Mouse (Mus musculus) left cerebral cortex, postnatal 25 days (tissue): ENCODE data around the gene 5330417C22Rik. TPM values are rescaled to one million over a fixed set of nuclear protein-coding genes. Genes with fewer than 3 reads are reported as not detected.
A peak's percentile ranks its signal among the peaks of the same experiment; 100 is the strongest.

Experiments
- DNase-seq, 2 experiments: peaks; one replicate each; pipeline ENCODE4 v3.0.0; 2022; ENCODE audit warnings: low spot score in 2 of 2, mixed read lengths in 1 of 2
- intact Hi-C: fragments of 180-260 bp; cut with DNase I; formaldehyde crosslinking; loops from one replicate; pipeline ENCODE4 v1.15.1; 2025
- microRNA-seq, 2 experiments: library from miRNA; unstranded; fragments of <30 nt; microRNA quantifications; one replicate each; pipeline ENCODE4 v1.2.0; 2022
- total RNA-seq, 2 experiments: library from RNA; stranded (reverse); gene quantifications; 2 replicates each; pipeline ENCODE4 v1.2.3; 2021

5330417C22Rik gene
- total RNA-seq, 2 experiments from 2014 or later, result 28.2 to 36.0 TPM

GRCm38 (mm10) chr3:108424944-108425623, 111.3 kb downstream of the 5330417C22Rik start:
- intact Hi-C loops, result no loop called here
- DNase-seq, result no peak

DNA sequence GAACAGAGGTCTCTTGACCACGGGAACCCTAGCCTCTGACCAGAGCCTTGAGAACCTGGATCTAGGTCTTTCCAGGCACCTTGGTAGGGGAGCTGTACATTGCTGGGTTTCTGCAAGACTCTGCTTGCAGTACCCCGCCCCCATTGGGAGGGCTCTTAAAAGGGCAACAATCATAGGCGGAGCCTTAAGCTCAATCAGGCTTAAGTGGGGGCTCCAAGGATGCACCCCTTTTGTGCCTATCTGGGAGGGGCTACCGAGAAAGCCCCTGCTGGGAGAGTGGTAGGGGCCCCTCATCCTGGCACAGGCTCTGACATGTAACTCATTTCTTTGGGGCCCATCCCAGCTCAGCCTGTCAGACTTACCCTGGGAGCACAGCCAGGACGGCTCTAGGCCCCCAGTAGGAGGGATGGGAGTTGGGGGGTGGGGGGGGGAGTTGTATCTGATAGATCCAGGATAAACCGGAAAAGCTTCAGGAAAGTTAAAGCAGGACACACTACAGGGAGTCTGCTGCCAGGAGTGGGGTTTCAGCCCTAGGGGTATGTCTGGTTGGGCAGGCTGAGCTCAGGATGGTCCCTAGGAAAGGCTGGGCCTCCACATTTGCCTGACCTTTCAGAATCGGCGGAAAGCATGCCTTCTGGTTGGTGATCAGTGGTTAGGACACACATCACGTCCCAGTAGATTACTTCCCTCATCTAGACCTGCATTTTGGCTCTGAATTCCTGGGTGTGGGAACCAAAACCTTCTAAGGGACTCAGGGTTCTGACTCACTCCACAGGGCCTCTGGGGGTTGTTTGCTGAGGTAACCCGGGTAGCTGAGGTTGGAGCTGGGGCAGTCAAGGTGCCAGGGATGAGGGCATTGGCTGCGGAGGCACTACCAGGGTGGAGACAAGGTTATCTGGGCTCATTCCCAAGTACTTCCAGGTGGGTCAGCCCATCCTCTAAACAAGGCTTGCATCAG, 112.2 kb downstream of the 5330417C22Rik start:
- intact Hi-C loops, result no loop called here
- peak; percentile 71 to 74 for DNase-seq

- intact Hi-C loops, result no loop called here
- DNase-seq, result peak in 1 of 2 experiments; percentile 64
Measured at GRCm38 (mm10) chr3:108423006-108423405, 113.3 kb downstream of the 5330417C22Rik start.

GRCm38 (mm10) chr3:108415831-108416223, 120.5 kb downstream of the 5330417C22Rik start:
- intact Hi-C loops, result no loop called here
- DNase-seq, result peak; percentile 88

GRCm38 (mm10) chr3:108414857-108415830, 121.2 kb downstream of the 5330417C22Rik start, which contains the start of gene Celsr2:
TSS of gene Celsr2 (minus strand) at chr3:108415552.
- DNase-seq, result peak; percentile 50 to 55
- intact Hi-C loops, result no loop called here

GRCm38 (mm10) chr3:108413634-108414360, 122.5 kb downstream of the 5330417C22Rik start:
- intact Hi-C loops, result no loop called here
- DNase-seq, result no peak

GRCm38 (mm10) chr3:108411754-108412121, 124.6 kb downstream of the 5330417C22Rik start:
- DNase-seq, result peak; percentile 36 to 64
- intact Hi-C loops, result no loop called here

- DNase-seq, result no peak
- intact Hi-C loops, result no loop called here
Measured at GRCm38 (mm10) chr3:108411026-108411753, 125.1 kb downstream of the 5330417C22Rik start.

GRCm38 (mm10) chr3:108410359-108410714, 126.0 kb downstream of the 5330417C22Rik start:
- intact Hi-C loops, result no loop called here
- DNase-seq, result no peak

DNA sequence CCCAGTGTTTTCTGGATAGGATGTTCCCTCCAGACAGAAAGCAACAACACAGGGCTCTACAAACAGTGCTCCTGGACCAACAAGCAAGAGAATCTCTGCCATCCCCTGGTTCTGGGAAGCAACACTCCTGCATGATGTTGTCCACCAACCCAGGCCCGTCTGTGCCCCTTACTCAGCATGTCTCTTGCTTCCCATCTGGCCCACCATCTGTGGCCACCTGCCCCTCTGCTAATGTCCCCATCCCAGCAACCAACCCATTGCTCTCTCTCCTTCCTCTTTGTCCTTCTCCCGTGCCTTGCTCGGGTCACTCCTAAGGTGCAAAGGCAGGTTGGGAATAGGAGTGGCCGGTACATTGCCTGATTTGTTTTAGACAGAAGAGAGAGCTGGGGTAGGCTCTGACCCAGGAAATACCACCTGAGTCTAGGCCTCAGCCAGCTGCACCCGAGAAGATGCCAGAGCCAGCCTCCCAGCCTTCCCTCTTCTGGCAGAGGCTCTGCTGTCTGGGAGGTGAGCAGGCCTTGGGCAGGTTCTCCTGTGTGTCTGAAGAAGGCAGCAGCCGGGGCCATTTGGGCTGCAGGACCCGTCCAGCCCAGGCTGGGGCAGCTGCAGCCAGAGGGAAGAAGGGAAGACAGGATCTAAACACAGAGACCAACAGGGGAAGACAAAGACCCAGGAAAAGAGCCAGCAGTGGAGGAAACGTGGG, 126.5 kb downstream of the 5330417C22Rik start:
- DNase-seq, result no peak
- intact Hi-C loops, result loop anchor here (5.0 kb wide), 1 partner anchor 142 kb away; no protein-coding TSS in a partner anchor

DNA sequence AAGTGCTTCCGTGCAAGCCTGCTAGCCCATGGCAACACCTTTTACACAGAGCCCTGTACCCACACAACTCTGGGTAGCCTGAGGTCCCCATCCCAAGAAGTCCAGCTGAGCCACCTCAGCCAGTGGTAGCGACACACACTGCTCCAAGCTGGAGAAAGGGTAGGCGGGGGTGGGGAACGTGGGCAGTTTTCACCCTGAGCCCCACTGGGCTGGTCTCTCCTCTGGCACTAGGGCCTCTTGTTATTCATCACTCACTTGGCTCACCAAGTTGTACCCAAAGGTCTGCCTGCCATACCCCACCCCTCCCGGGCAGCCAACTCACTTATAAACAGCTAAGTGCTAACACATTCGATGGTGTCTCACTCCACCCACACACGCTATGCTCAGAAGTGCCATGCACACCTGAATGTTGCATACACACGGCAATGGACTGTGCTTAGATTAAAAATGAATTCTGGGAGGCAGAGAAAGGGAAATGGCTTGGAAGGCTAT, 127.8 kb downstream of the 5330417C22Rik start:
- intact Hi-C loops, result loop anchor here (5.0 kb wide), 1 partner anchor 144 kb away; no protein-coding TSS in a partner anchor
- DNase-seq, result no peak

GRCm38 (mm10) chr3:108406306-108406885, 129.9 kb downstream of the 5330417C22Rik start:
- intact Hi-C loops, result loop anchor here (5.0 kb wide), 1 partner anchor 146 kb away; no protein-coding TSS in a partner anchor
- DNase-seq, result peak; percentile 63 to 76

Small RNA genes within 50 kb of the gene (microRNA-seq; reads per million reads assigned to microRNA genes)
- gene Gm22860, result 0 reads per million in 2 experiments

Other genes with a start within 250 kb of the 5330417C22Rik start
- gene Mybphl, start 171.6 kb downstream of the 5330417C22Rik start, total RNA-seq, result under 1 TPM; 0.25 to 0.85 TPM
- gene Psrc1, start 152.7 kb downstream of the 5330417C22Rik start, total RNA-seq, result 10 to 100 TPM; 12.9 to 18.6 TPM
- gene Celsr2, start 121.0 kb downstream of the 5330417C22Rik start, total RNA-seq, result 100 to 1,000 TPM; 160 to 168 TPM
- 100 to 1,000 TPM; 207 to 212 TPM for gene Sars, start 91.3 kb downstream of the 5330417C22Rik start, total RNA-seq
- gene 1700013F07Rik, start 2.4 kb downstream of the 5330417C22Rik start, total RNA-seq, result 1 to 10 TPM in 1 of 2 experiments, under 1 TPM in 1; 0.92 to 1.6 TPM
- gene Tmem167b, start 25.9 kb upstream of the 5330417C22Rik start, total RNA-seq, result 10 to 100 TPM; 42.5 to 44.7 TPM
- 10 to 100 TPM; 34.9 to 35.4 TPM for gene Taf13, start 35.2 kb upstream of the 5330417C22Rik start, total RNA-seq
- 100 to 1,000 TPM; 127 to 137 TPM for gene Wdr47, start 54.7 kb upstream of the 5330417C22Rik start, total RNA-seq
- 10 to 100 TPM; 28.3 to 31.0 TPM for gene Clcc1, start 117.4 kb upstream of the 5330417C22Rik start, total RNA-seq
- gene Gpsm2, start 185.8 kb upstream of the 5330417C22Rik start, total RNA-seq, result 10 to 100 TPM; 15.5 to 16.0 TPM
- gene Aknad1, start 203.1 kb upstream of the 5330417C22Rik start, total RNA-seq, result not detected